Mouse (Mus musculus): ENCODE results near the gene Gucy2c.

Gucy2c gene

GRCm38 (mm10) chr6:136672467-136672866, 109.1 kb downstream of the Gucy2c start:
- no peak for DNase-seq (ENCODE audit: low read depth in 1 of 2, low spot score in 2 of 2)

DNA sequence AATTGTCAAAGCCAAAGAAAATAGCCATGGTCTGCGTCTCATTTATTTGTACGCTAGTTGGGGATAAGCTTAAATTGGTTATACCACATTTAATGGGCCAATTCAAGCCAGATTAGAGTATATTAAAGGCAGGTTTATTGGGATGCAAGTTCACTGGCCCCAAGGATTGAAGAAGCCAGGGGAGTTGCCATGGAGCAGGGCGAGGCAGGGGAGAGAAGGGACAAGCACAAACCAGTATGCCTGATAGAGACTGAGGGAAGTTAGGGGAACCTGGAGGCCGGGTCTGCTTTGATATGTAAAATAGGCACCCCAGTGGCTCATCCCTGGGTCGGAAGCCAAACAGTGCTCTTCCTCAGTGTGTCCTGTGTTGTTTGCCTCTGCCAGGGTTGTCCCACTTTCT, 112.3 kb downstream of the Gucy2c start:
- no peak for DNase-seq (ENCODE audit: low read depth in 1 of 2, low spot score in 2 of 2)

DNA sequence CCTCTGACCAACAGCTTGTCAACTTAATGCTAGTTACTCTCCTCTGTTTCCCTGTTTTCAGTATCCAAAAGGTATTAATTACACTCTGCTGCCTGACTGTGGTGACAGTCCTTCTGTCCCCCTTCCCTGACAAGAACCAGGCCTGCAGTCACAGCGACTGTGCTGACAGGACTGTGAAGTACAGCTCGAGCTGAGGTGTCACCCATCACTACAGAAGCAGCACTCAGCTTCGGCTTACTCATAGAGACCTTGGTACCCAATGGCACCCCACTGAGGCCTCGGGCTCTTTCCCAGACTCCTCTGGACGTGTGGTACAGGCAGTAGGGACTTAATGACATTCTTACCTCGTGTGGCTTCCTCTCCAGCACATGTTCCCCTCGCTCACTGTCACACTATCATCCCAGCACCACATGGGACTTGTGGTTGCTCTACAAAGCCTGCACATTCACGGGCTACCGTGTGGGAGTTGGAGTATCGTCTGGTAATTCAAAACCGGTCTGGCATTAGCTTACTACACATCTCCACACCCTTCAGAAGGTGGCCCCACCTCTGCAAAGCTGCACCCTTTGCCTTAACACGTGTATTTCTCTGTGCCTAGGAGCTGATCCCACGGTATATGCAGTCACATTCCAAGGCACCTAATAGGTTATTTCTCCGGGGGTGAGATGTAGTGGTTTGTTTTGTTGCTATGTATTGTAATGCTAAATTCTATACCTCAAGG, 113.1 kb downstream of the Gucy2c start:
- DNase-seq (ENCODE audit: low read depth in 1 of 2, low spot score in 2 of 2), result no peak

DNA sequence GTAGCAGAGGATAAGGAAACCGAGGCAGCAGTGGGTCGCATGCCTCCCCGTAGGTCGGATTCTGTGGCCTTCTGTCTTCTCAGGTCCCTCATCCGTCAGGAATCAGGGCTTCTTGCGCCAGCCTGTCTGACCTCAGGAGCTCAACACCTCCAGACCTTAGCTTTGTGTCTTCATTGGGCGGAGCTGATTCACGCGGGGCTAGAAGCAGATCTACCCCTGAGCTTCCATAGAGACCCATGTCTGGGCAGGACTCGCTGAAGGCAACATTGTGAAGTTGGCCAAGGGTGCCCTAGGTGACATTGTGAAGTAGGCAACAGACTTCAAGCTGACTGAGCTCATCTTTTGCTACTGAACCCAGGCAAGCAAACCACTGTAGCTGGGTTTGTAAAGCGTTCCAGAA, 119.5 kb downstream of the Gucy2c start:
- no peak for DNase-seq (ENCODE audit: low read depth in 1 of 2, low spot score in 2 of 2)

DNA sequence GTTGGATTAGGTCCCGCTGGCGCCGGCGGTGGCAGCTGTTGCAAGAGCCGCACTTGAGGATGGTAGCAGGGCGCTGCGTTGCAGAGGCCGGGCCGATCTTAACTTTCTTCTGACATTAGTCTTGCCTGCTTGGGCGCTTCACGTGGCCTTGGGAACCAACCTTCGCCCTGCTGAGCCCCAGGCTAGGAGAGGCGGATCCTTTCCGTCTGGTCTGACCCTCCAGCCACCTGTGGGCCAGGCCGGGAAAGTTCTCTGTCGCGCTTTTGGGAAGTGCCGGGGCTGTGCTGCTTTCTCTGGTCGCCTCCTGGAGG, 119.9 kb downstream of the Gucy2c start, which contains the start of gene Plbd1:
Gene Plbd1 (minus strand): TSS at position 223 of the 311 bp plus-strand sequence.
- DNase-seq (ENCODE audit: low read depth in 1 of 2, low spot score in 2 of 2), result peak; percentile 20 to 36

DNA sequence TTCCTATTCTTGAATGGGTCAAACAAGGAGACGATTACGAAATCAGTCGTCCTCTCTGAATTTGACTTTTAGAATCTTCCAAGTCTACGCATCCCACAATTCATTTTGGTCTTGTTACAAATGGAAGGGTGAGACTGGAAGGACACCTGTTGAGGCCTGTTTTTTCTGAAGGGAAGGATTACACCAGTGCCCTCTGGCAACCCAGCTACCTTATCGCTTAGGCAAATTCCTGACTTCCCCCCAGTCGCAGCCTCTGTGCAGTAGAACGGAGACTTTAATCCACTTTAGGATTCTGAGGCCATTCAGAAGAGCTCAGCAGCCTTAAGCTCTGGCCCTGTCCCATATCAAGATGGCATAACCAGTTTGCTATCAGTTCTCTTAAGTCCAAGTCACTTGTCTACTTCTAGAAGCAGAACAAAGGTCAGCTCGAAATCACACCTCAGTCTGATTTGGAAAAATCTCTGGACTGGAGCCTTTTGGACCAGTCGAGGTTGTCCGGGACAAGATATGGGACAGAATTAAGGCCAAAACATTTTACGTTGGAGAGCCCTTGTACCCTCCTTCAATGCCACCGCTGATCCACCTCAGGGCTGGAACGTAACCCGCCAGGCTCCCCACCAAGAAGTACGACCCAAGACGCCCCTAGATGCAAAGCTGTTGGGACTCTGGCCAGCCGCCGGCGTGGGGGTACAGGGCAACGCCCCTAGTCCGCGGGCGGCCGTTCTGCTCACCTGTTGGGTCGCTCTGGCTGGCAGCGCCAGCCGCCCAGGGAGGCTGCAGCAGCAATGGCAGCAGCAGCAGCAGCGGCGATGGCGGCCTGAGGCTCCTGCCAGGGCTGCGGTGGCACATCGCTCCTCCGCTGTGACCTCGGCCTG, 120.5 kb downstream of the Gucy2c start:
- DNase-seq (ENCODE audit: low read depth in 1 of 2, low spot score in 2 of 2), result no peak

GRCm38 (mm10) chr6:136659226-136659625, 122.3 kb downstream of the Gucy2c start:
- peak; percentile 68 to 73 for DNase-seq (ENCODE audit: low read depth in 1 of 2, low spot score in 2 of 2)

- no peak for DNase-seq (ENCODE audit: low read depth in 1 of 2, low spot score in 2 of 2)
These were observed 123.3 kb downstream of the Gucy2c start for GRCm38 (mm10) chr6:136658303-136658702.

DNA sequence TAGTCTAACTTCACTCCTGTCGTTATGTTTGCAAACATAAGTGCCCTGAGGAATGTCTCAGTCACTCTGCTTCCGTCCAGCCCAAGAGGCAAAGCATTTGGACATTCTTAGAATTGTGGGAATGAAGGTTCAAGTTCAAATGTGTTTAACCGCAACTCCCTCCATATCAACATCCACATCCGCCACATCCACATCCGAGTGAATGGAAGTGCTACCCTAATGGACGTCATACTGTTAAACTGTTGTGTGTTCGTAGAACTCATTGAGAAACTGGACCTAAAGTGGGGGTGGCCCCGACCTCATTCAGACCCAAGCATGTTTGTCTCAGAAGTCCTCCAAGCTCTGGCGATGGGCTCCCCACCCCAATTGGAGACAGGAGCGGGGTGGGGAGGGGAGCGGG, 125.8 kb downstream of the Gucy2c start:
- DNase-seq (ENCODE audit: low read depth in 1 of 2, low spot score in 2 of 2), result no peak

- peak in 1 of 2 experiments; percentile 10 for DNase-seq (ENCODE audit: low read depth in 1 of 2, low spot score in 2 of 2)
These were observed 127.1 kb downstream of the Gucy2c start for GRCm38 (mm10) chr6:136654470-136654869.

DNA sequence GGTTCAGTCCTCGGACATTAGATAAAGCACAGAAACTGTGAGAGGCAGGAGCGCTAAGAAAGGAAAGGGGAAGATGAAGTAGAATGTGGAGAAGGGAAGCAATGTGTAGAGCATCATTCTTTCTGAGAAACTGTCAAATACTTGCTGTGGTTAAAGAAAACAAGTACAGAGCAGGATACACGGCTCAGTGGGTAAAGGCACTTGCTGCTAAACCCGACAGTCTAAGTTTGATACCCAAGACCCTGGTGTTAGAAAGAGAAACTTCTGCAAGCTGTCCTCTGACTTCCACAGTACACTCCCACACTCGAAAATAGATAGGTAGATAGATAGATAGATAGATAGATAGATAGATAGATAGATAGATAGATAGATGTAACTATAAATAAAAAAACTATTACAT, 128.2 kb downstream of the Gucy2c start:
- DNase-seq (ENCODE audit: low read depth in 1 of 2, low spot score in 2 of 2), result no peak

- DNase-seq (ENCODE audit: low read depth in 1 of 2, low spot score in 2 of 2), result no peak
These were observed 130.9 kb downstream of the Gucy2c start for GRCm38 (mm10) chr6:136650664-136651063.

DNA sequence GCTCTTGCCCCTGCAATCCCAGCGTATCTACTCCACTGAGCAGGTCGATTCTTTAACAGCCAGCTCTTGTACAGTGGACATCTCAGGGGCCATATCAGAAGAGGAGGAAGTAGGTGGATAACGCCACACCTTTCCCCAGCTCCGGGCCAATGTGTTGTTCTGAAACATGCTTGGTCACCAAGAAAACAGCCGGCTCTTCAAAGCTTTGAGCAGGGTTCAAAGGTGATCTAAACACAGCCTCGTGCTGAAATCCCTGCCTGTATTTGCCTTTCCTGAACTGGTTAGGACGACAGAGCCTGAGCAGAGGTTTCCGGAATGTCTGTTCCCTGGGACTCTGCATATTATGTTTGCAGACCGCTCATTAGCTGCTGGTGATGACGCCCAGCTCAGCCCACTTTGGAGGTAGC, 134.1 kb downstream of the Gucy2c start:
- no peak for DNase-seq (ENCODE audit: low read depth in 1 of 2, low spot score in 2 of 2)
